Mouse (Mus musculus) E14TG2a.4 (cell line): ENCODE results near the gene Tpst1.
A peak's percentile ranks its signal among the peaks of the same experiment; 100 is the strongest.

Source experiments
- H3K27me3 ChIP-seq: 2 replicates; pipeline ENCODE4 v1.6.1; 2014; ENCODE audit warnings: low read length, control low read depth; ENCODE audit not compliant: insufficient read depth
- H3K36me3 ChIP-seq: 2 replicates; pipeline ENCODE4 v1.6.1; 2014; ENCODE audit warnings: low read length, control low read depth; ENCODE audit not compliant: insufficient read depth
- H3K4me1 ChIP-seq: replicated peaks from 2 replicates; pipeline ENCODE4 v1.6.1; 2014; ENCODE audit warnings: low read depth, low read length, control low read depth
- H3K4me3 ChIP-seq: replicated peaks from 2 replicates; pipeline ENCODE4 v1.5.1; 2014; ENCODE audit warnings: mild to moderate bottlenecking, low read length
- H3K9me3 ChIP-seq: 2 replicates; pipeline ENCODE4 v1.6.1; 2014; ENCODE audit warnings: low read length, control low read depth
- CTCF ChIP-seq: conservative IDR thresholded peaks from 2 replicates; pipeline ENCODE4 v1.5.1; 2014; ENCODE audit warnings: low read length
- NANOG ChIP-seq: IDR thresholded peaks from 2 replicates; pipeline ENCODE4 v1.6.1; 2014; ENCODE audit warnings: borderline replicate concordance, low read length, mixed read lengths
- POU5F1 ChIP-seq: IDR thresholded peaks from 2 replicates; pipeline ENCODE4 v1.6.1; 2014; ENCODE audit warnings: low read length, borderline replicate concordance

The Tpst1 gene

GRCm38 (mm10) chr5:130169109-130169508 is 96.0 kb downstream of the Tpst1 start:
- H3K4me1 ChIP-seq: peaks cover 27% of the 10 kb centered on the region
- no peak overlapping the region for H3K4me3 ChIP-seq
- H3K27me3 ChIP-seq: no peaks in the 10 kb centered on the region
- TF ChIP-seq CTCF (no peak), NANOG (no peak), POU5F1 (no peak)
- no peaks in the 10 kb centered on the region for H3K36me3 ChIP-seq
- H3K9me3 ChIP-seq: peaks cover 5% of the 10 kb centered on the region

GRCm38 (mm10) chr5:130170666-130171422 is 97.7 kb downstream of the Tpst1 start:
- H3K27me3 ChIP-seq: no peaks in the 10 kb centered on the region
- peak overlapping the region; percentile 96 for H3K4me3 ChIP-seq
- no peaks in the 10 kb centered on the region for H3K36me3 ChIP-seq
- peaks cover 42% of the 10 kb centered on the region for H3K4me1 ChIP-seq
- H3K9me3 ChIP-seq: peaks cover 5% of the 10 kb centered on the region
- TF ChIP-seq NANOG (no peak), POU5F1 (no peak), CTCF (no peak)

DNA sequence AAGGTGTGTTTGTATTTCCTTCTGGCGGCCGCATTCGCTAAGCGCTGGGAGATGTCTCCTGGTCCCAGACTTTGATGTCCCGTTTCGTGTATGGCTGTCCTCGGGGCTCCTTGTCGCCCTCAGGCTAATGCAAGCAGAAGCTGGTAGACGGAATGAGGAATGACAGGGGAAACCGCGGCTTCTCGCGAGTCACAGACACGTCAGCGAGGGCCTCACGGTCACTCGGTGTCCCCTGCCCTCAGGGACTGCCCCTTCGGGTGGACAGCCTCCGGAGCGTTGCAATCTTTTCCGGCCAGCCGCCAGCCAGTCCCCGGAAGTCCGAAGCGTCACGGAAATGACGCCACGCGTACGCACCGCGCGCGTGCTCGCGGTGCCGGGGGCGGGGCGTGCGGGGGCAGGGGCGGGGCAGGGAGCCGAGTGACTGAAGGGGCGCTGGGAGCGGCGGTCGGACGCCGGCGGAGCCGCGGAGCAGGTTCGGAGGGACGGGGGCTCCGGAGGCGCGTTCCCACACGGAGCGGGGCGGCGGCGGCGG is 98.4 kb downstream of the Tpst1 start, which contains the start of gene Rabgef1:
Gene Rabgef1, plus strand, starts transcription at position 376 of the 532 bp plus-strand sequence.
- H3K9me3 ChIP-seq: peaks cover 5% of the 10 kb centered on the region
- H3K4me3 ChIP-seq: peak within 1 kb of the TSS; percentile 96
- H3K36me3 ChIP-seq: no peaks in the 10 kb centered on the region
- no peak for TF ChIP-seq POU5F1
- no peak for TF ChIP-seq NANOG
- TF ChIP-seq CTCF: no peak
- no peaks in the 10 kb centered on the region for H3K27me3 ChIP-seq
- peaks cover 47% of the 10 kb centered on the region for H3K4me1 ChIP-seq

- H3K4me3 ChIP-seq: peak overlapping the region; percentile 96
- H3K9me3 ChIP-seq: peaks cover 5% of the 10 kb centered on the region
- H3K27me3 ChIP-seq: no peaks in the 10 kb centered on the region
- H3K36me3 ChIP-seq: no peaks in the 10 kb centered on the region
- peaks cover 51% of the 10 kb centered on the region for H3K4me1 ChIP-seq
- TF ChIP-seq NANOG: no peak
These were observed 99.0 kb downstream of the Tpst1 start for GRCm38 (mm10) chr5:130171956-130172601.

GRCm38 (mm10) chr5:130173012-130173411 is 99.9 kb downstream of the Tpst1 start:
- Histone ChIP-seq H3K36me3 (no peaks in the 10 kb centered on the region), H3K4me1 (peaks cover 59% of the 10 kb centered on the region), H3K27me3 (no peaks in the 10 kb centered on the region), H3K4me3 (peak overlapping the region; percentile 96), H3K9me3 (peaks cover 4% of the 10 kb centered on the region)
- TF ChIP-seq NANOG (no peak), POU5F1 (no peak), CTCF (no peak)

DNA sequence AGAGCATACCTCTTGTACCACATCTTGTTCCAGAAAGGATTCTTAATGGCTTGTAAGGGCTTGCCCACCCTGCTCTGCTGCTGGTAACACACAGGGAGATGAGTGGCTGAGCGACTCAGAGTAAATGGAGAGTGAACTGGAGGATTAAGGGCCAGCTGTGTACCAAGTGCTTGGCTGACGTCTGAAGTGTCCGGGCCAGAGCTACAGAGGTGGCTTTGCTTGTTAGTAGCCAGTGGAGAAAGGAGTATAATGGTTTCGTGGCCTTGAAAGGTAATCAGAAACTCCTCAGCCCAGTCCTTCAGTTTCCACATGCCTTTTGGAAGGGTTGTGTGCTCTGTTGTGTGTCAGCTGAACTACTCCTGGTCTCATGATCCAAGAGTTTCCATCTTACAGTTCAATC is 104.7 kb downstream of the Tpst1 start:
- H3K27me3 ChIP-seq: no peaks in the 10 kb centered on the region
- no peaks in the 10 kb centered on the region for H3K36me3 ChIP-seq
- H3K4me3 ChIP-seq: no peak overlapping the region
- TF ChIP-seq NANOG: no peak
- no peak for TF ChIP-seq POU5F1
- TF ChIP-seq CTCF: no peak
- no peaks in the 10 kb centered on the region for H3K9me3 ChIP-seq
- H3K4me1 ChIP-seq: peaks cover 84% of the 10 kb centered on the region

DNA sequence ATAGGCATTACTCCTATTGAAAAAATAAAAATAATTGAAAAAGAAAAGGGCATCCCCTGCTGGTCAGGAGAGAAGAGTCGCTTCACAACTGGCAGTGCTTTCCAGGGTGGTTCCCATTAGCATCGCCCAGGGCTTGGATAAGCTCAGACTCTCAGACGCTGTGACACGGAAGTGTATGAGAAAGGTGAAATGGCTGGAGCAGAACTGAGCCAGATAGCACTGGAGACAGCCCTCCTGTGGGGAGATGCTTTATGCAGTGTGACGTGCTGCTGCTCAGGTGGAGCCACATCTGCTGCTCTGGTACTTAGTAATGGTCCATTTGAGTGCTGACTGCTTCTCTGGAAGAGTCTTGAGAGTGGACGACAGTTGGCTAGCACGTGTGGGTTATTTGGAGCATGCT is 107.2 kb downstream of the Tpst1 start:
- TF ChIP-seq POU5F1 (no peak), CTCF (peak; percentile 41), NANOG (no peak)
- H3K36me3 ChIP-seq: no peaks in the 10 kb centered on the region
- no peaks in the 10 kb centered on the region for H3K9me3 ChIP-seq
- H3K4me3 ChIP-seq: peak overlapping the region; percentile 23; the same call in 1 of the 2 replicates
- H3K27me3 ChIP-seq: no peaks in the 10 kb centered on the region
- peaks cover 73% of the 10 kb centered on the region for H3K4me1 ChIP-seq

- peaks cover 69% of the 10 kb centered on the region for H3K4me1 ChIP-seq
- H3K4me3 ChIP-seq: no peak overlapping the region
- H3K9me3 ChIP-seq: no peaks in the 10 kb centered on the region
- no peak for TF ChIP-seq NANOG
- TF ChIP-seq CTCF: no peak
- no peak for TF ChIP-seq POU5F1
- no peaks in the 10 kb centered on the region for H3K36me3 ChIP-seq
- H3K27me3 ChIP-seq: no peaks in the 10 kb centered on the region
These were observed 108.8 kb downstream of the Tpst1 start for GRCm38 (mm10) chr5:130181740-130182540.
